Mouse (Mus musculus) kidney, postnatal 0 days (tissue): ENCODE measurements around the gene Esm1. TPM values are rescaled to one million over a fixed set of nuclear protein-coding genes. Genes with fewer than 3 reads are reported as not detected.

Source experiments
- ATAC-seq: fragments of 200-750 bp; cut with Nextera tagmentation; replicated peaks from 2 replicates; pipeline ENCODE4 v1.8.0; 2017; ENCODE audit warnings: low read depth, moderate number of reproducible peaks, moderate TSS enrichment, moderate library complexity; ENCODE audit not compliant: low FRiP score
- DNase-seq: peaks from one replicate; pipeline ENCODE4 v3.0.0-alpha.2; 2016; ENCODE audit warnings: low spot score
- H3K27ac ChIP-seq: fragments of 300-500 bp; sonication (generic); 2 replicates; pipeline ENCODE4 v1.5.1; 2014; ENCODE audit warnings: mild to moderate bottlenecking
- H3K27me3 ChIP-seq: fragments of 300-500 bp; sonication (generic); 2 replicates; pipeline ENCODE4 v1.6.1; 2014; ENCODE audit warnings: low read length, mixed read lengths; ENCODE audit not compliant: insufficient read depth
- H3K36me3 ChIP-seq: fragments of 300-500 bp; sonication (generic); 2 replicates; pipeline ENCODE4 v1.6.1; 2014; ENCODE audit warnings: low read length, mixed read lengths; ENCODE audit not compliant: insufficient read depth
- H3K4me1 ChIP-seq: fragments of 300-500 bp; sonication (generic); replicated peaks from 2 replicates; pipeline ENCODE4 v1.6.1; 2014; ENCODE audit warnings: antibody characterized with exemption, low read length, mixed read lengths; ENCODE audit not compliant: insufficient read depth
- H3K4me2 ChIP-seq: fragments of 300-500 bp; sonication (generic); 2 replicates; pipeline ENCODE4 v1.6.1; 2014; ENCODE audit warnings: mild to moderate bottlenecking, low read length, moderate library complexity, mixed read lengths
- H3K4me3 ChIP-seq: fragments of 300-500 bp; sonication (generic); replicated peaks from 2 replicates; pipeline ENCODE4 v1.5.1; 2014; ENCODE audit warnings: low read depth, low read length
- H3K9ac ChIP-seq: fragments of 300-500 bp; sonication (generic); 2 replicates; pipeline ENCODE4 v1.6.1; 2014; ENCODE audit warnings: low read depth, low read length
- H3K9me3 ChIP-seq: fragments of 300-500 bp; sonication (generic); replicated peaks from 2 replicates; pipeline ENCODE4 v1.6.1; 2016; ENCODE audit warnings: low read length, inconsistent platforms, mixed read lengths
- CTCF ChIP-seq: IDR thresholded peaks from 2 replicates; pipeline ENCODE4 v1.5.1; 2016; ENCODE audit warnings: antibody characterized with exemption, low read depth, mild to moderate bottlenecking, moderate library complexity
- WGBS: fragments of 180-500 bp; shearing (Covaris S2); extraction: QIAGEN DNeasy Blood & Tissue Kit; methylation state at CpG from one replicate; pipeline ENCODE4 v1.1.7; 2014; 5-methylcytosine and 5-hydroxymethylcytosine counted together
- polyA plus RNA-seq: library from polyadenylated mRNA; unstranded; fragments of >200 nt; fragmentation: Nextera tagmentation; extraction: Ambion mirVana; gene quantifications from 2 replicates; pipeline ENCODE4 v1.2.1, GENCODE M21; 2015

The Esm1 gene
- polyA plus RNA-seq, 1 experiment from 2014 or later = 4.3 TPM

GRCm38 (mm10) chr13:113256766-113257165, 47.3 kb downstream of the Esm1 start:
- no peak for TF ChIP-seq CTCF
- ATAC-seq (no peak), DNase-seq (no peak)
- H3K36me3 ChIP-seq = no peaks in the 10 kb centered on the region
- 93% methylated on average over 2 of the region's 2 CpGs for WGBS
- H3K9ac ChIP-seq = no peak overlapping the region
- no peaks in the 10 kb centered on the region for H3K9me3 ChIP-seq
- no peaks in the 10 kb centered on the region for H3K4me1 ChIP-seq
- H3K4me3 ChIP-seq = no peak overlapping the region
- H3K27ac ChIP-seq = no peak overlapping the region
- no peaks in the 10 kb centered on the region for H3K27me3 ChIP-seq
- H3K4me2 ChIP-seq = no peak overlapping the region

GRCm38 (mm10) chr13:113257190-113257589, 47.7 kb downstream of the Esm1 start:
- Histone ChIP-seq H3K9me3 (no peaks in the 10 kb centered on the region), H3K27me3 (no peaks in the 10 kb centered on the region), H3K27ac (no peak overlapping the region), H3K9ac (no peak overlapping the region), H3K4me2 (no peak overlapping the region), H3K4me1 (no peaks in the 10 kb centered on the region), H3K36me3 (no peaks in the 10 kb centered on the region), H3K4me3 (no peak overlapping the region)
- DNase-seq (no peak), ATAC-seq (no peak)
- TF ChIP-seq CTCF = peak; percentile 40
- WGBS = 60% methylated on average over 5 of the region's 5 CpGs

GRCm38 (mm10) chr13:113259237-113259636, 49.8 kb downstream of the Esm1 start:
- ATAC-seq (no peak), DNase-seq (no peak)
- H3K36me3 ChIP-seq = no peaks in the 10 kb centered on the region
- TF ChIP-seq CTCF = no peak
- no peaks in the 10 kb centered on the region for H3K9me3 ChIP-seq
- no peak overlapping the region for H3K4me3 ChIP-seq
- no peak overlapping the region for H3K4me2 ChIP-seq
- no peaks in the 10 kb centered on the region for H3K27me3 ChIP-seq
- H3K27ac ChIP-seq = no peak overlapping the region
- 91% methylated on average over 5 of the region's 5 CpGs for WGBS
- H3K4me1 ChIP-seq = no peaks in the 10 kb centered on the region
- no peak overlapping the region for H3K9ac ChIP-seq

- Histone ChIP-seq H3K4me3 (no peak overlapping the region), H3K9me3 (no peaks in the 10 kb centered on the region), H3K27me3 (no peaks in the 10 kb centered on the region; the same call in 1 of the 2 replicates), H3K9ac (no peak overlapping the region), H3K27ac (no peak overlapping the region), H3K36me3 (no peaks in the 10 kb centered on the region), H3K4me1 (no peaks in the 10 kb centered on the region), H3K4me2 (no peak overlapping the region)
- DNase-seq (no peak), ATAC-seq (no peak)
- TF ChIP-seq CTCF = no peak
- WGBS = 71% methylated on average over 12 of the region's 12 CpGs
These were observed 53.4 kb downstream of the Esm1 start for GRCm38 (mm10) chr13:113262822-113263221.

- TF ChIP-seq CTCF = peak; percentile 76
- no peak overlapping the region for H3K4me3 ChIP-seq
- H3K27me3 ChIP-seq = no peaks in the 10 kb centered on the region; the same call in 1 of the 2 replicates
- no peaks in the 10 kb centered on the region for H3K4me1 ChIP-seq
- ATAC-seq (no peak), DNase-seq (peak; percentile 72)
- H3K9me3 ChIP-seq = no peaks in the 10 kb centered on the region
- 31% methylated on average over 13 of the region's 13 CpGs for WGBS
- no peak overlapping the region for H3K9ac ChIP-seq
- no peaks in the 10 kb centered on the region for H3K36me3 ChIP-seq
- no peak overlapping the region for H3K27ac ChIP-seq
- H3K4me2 ChIP-seq = no peak overlapping the region
These were observed 55.8 kb downstream of the Esm1 start for GRCm38 (mm10) chr13:113265257-113265656.

DNA sequence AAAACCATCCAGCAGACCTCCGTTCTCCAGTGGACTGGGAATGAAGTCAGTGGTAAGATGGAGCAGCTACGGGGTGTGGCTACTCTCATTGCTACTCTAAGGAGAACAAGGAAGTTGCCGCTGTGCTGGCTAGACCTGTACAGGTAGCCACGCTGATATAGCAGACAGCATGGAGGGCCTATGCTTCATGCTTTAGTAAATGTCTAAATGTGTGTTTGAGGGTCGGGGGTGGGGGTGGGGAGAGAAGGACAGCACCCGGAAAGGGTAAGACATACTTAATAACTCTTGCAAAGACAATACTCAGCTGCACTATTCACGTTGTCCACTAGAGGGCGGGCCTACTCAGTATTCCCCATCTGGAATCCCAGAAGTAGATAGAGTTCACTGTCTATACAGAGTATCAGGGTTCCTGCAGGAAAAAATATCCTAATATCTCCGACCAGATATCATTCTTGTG, 57.1 kb downstream of the Esm1 start:
- Histone ChIP-seq H3K4me1 (no peaks in the 10 kb centered on the region), H3K9me3 (no peaks in the 10 kb centered on the region), H3K27ac (no peak overlapping the region), H3K9ac (no peak overlapping the region), H3K36me3 (no peaks in the 10 kb centered on the region), H3K4me2 (peak overlapping the region; percentile 9; the same call in 1 of the 2 replicates), H3K27me3 (no peaks in the 10 kb centered on the region; the same call in 1 of the 2 replicates), H3K4me3 (no peak overlapping the region)
- ATAC-seq (no peak), DNase-seq (peak; percentile 82)
- TF ChIP-seq CTCF = peak; percentile 93
- WGBS = 23% methylated on average over 9 of the region's 9 CpGs

GRCm38 (mm10) chr13:113267204-113267603, 57.7 kb downstream of the Esm1 start:
- H3K36me3 ChIP-seq = no peaks in the 10 kb centered on the region
- TF ChIP-seq CTCF = no peak
- H3K27ac ChIP-seq = no peak overlapping the region
- 84% methylated on average over 3 of the region's 3 CpGs for WGBS
- H3K4me3 ChIP-seq = no peak overlapping the region
- H3K4me1 ChIP-seq = no peaks in the 10 kb centered on the region
- no peaks in the 10 kb centered on the region for H3K9me3 ChIP-seq
- no peak for DNase-seq
- no peaks in the 10 kb centered on the region; the same call in 1 of the 2 replicates for H3K27me3 ChIP-seq
- H3K4me2 ChIP-seq = no peak overlapping the region
- ATAC-seq = no peak
- no peak overlapping the region for H3K9ac ChIP-seq

Other genes starting within 250 kb of the Esm1 start
- gene Ccno, start 221.9 kb upstream of the Esm1 start, polyA plus RNA-seq = 0.29 and 0.33 TPM in 2 replicates
- gene Mcidas, start 215.8 kb upstream of the Esm1 start, polyA plus RNA-seq = 0.05 TPM in 1 of 2 replicates, not detected in the other
- gene Cdc20b, start 174.5 kb upstream of the Esm1 start, polyA plus RNA-seq = not detected in 2 replicates
- 153 and 165 TPM in 2 replicates for gene Gpx8, start 163.2 kb upstream of the Esm1 start, polyA plus RNA-seq
- 0.52 and 0.79 TPM in 2 replicates for gene Gzma, start 108.7 kb upstream of the Esm1 start, polyA plus RNA-seq
- not detected in 2 replicates for gene Gzmk, start 16.2 kb downstream of the Esm1 start, polyA plus RNA-seq
- gene BC067074, start 83.5 kb downstream of the Esm1 start, polyA plus RNA-seq = 4.6 and 4.8 TPM in 2 replicates